Mouse (Mus musculus): ENCODE data around the gene Cd164l2.

The Cd164l2 gene

GRCm38 (mm10) chr4:133255392-133255791 is 43.5 kb downstream of the Cd164l2 start:
- no peak for DNase-seq (ENCODE audit: low read depth, low spot score)

GRCm38 (mm10) chr4:133256820-133257219 is 44.9 kb downstream of the Cd164l2 start:
- DNase-seq (ENCODE audit: low read depth, low spot score), result no peak

GRCm38 (mm10) chr4:133257230-133257629 is 45.3 kb downstream of the Cd164l2 start:
- DNase-seq (ENCODE audit: low read depth, low spot score), result no peak

GRCm38 (mm10) chr4:133257798-133258408 is 46.0 kb downstream of the Cd164l2 start:
- DNase-seq (ENCODE audit: low read depth, low spot score), result no peak

GRCm38 (mm10) chr4:133261641-133262374 is 49.9 kb downstream of the Cd164l2 start:
- DNase-seq (ENCODE audit: low read depth, low spot score), result peak; percentile 54

- no peak for DNase-seq (ENCODE audit: low read depth, low spot score)
Observed at GRCm38 (mm10) chr4:133262375-133262765, 50.4 kb downstream of the Cd164l2 start.

- peak; percentile 61 for DNase-seq (ENCODE audit: low read depth, low spot score)
Observed at GRCm38 (mm10) chr4:133262882-133263281, 51.0 kb downstream of the Cd164l2 start, which contains the start of gene Sytl1. Gene Sytl1, minus strand, starts transcription at chr4:133263113.

GRCm38 (mm10) chr4:133263756-133264155 is 51.8 kb downstream of the Cd164l2 start:
- peak; percentile 51 for DNase-seq (ENCODE audit: low read depth, low spot score)

GRCm38 (mm10) chr4:133264559-133264958 is 52.6 kb downstream of the Cd164l2 start:
- peak; percentile 28 for DNase-seq (ENCODE audit: low read depth, low spot score)

GRCm38 (mm10) chr4:133265297-133265696 is 53.4 kb downstream of the Cd164l2 start:
- no peak for DNase-seq (ENCODE audit: low read depth, low spot score)

GRCm38 (mm10) chr4:133265759-133266158 is 53.8 kb downstream of the Cd164l2 start:
- no peak for DNase-seq (ENCODE audit: low read depth, low spot score)

- DNase-seq (ENCODE audit: low read depth, low spot score), result no peak
Observed at GRCm38 (mm10) chr4:133266248-133266880, 54.4 kb downstream of the Cd164l2 start.

GRCm38 (mm10) chr4:133268931-133269330 is 57.0 kb downstream of the Cd164l2 start:
- no peak for DNase-seq (ENCODE audit: low read depth, low spot score)

GRCm38 (mm10) chr4:133269596-133269995 is 57.7 kb downstream of the Cd164l2 start:
- DNase-seq (ENCODE audit: low read depth, low spot score), result no peak

GRCm38 (mm10) chr4:133270929-133271328 is 59.0 kb downstream of the Cd164l2 start:
- DNase-seq (ENCODE audit: low read depth, low spot score), result no peak
